In genomic region chr9:98712826-98713225, GRCm38 (mm10) we compare ENCODE assay signal across 23 mouse cellular contexts.
"Had no signal": no experiment of that assay in that cellular context is flagged by ENCODE, and none has a peak within 500 bp of the region (broad histone marks: within the 10 kb centered on the region; RNA-seq: fewer than 3 reads in every experiment).

No protein-coding gene starts in this region.

- H3K4me2 ChIP-seq: heart, embryonic 11.5 days; heart, embryonic 13.5 days; heart, embryonic 15.5 days; hindbrain, embryonic 12.5 days; hindbrain, embryonic 14.5 days; limb, embryonic 13.5 days; limb, embryonic 15.5 days had no signal

- H3K9ac ChIP-seq: heart, embryonic 13.5 days; heart, embryonic 15.5 days; hindbrain, embryonic 12.5 days; hindbrain, embryonic 14.5 days; limb, embryonic 13.5 days; limb, embryonic 15.5 days had no signal

- H3K27ac ChIP-seq: gastrocnemius, adult 2 months; heart, adult 2 months; heart, embryonic 13.5 days; heart, embryonic 15.5 days; hindbrain, embryonic 10.5 days; hindbrain, embryonic 12.5 days; hindbrain, embryonic 14.5 days; layer of hippocampus, adult 2 months; left cerebral cortex, adult 2 months; limb, embryonic 13.5 days; limb, embryonic 15.5 days had no signal

- H3K27me3 ChIP-seq: heart, embryonic 13.5 days; heart, embryonic 15.5 days; hindbrain, embryonic 12.5 days; limb, embryonic 13.5 days; limb, embryonic 15.5 days had no signal

- H3K36me3 ChIP-seq: heart, embryonic 13.5 days; heart, embryonic 15.5 days; hindbrain, embryonic 10.5 days; hindbrain, embryonic 12.5 days; limb, embryonic 13.5 days; limb, embryonic 15.5 days had no signal

- H3K4me3 ChIP-seq: gastrocnemius, adult 2 months; heart, adult 2 months; heart, embryonic 13.5 days; heart, embryonic 15.5 days; hindbrain, embryonic 10.5 days; hindbrain, embryonic 12.5 days; layer of hippocampus, adult 2 months; left cerebral cortex, adult 2 months; limb, embryonic 13.5 days; limb, embryonic 15.5 days had no signal

- ATAC-seq: hindbrain, embryonic 16.5 days; inflammation-experienced regulatory T-cells, adult 6 months; intestine, embryonic 16.5 days had no signal

- H3K9me3 ChIP-seq: heart, embryonic 13.5 days; heart, embryonic 15.5 days; hindbrain, embryonic 10.5 days; hindbrain, embryonic 12.5 days; limb, embryonic 13.5 days; limb, embryonic 15.5 days had no signal

- DNase-seq: gastrocnemius, adult 2 months; gastrocnemius, postnatal 10 days; gastrocnemius, postnatal 25 days; heart, adult 2 months; heart, postnatal 4 days; kidney, adult 18-20 months; kidney, adult 8-10 months; kidney, postnatal 10 days; kidney, postnatal 25 days; kidney, postnatal 4 days had no signal

- H3K4me1 ChIP-seq: heart, embryonic 15.5 days had no signal
